Mouse (Mus musculus) cerebellum, adult 2 months (tissue): Measurements from ENCODE around the gene Ina. TPM values are rescaled to one million over a fixed set of nuclear protein-coding genes. Genes with fewer than 3 reads are reported as not detected.
"Not testable (repeated sequence)": the region's sequence is repeated elsewhere in the genome, so short reads cannot be mapped to it uniquely, and the experiment has no call there.

ENCODE experiments used
- DNase-seq, 2 experiments: peaks; one replicate each; pipeline ENCODE4 v3.0.0; 2021
- H3K27ac ChIP-seq: fragments of 200-500 bp; 2 replicates; pipeline ENCODE4 v1.5.1; 2012; ENCODE audit warnings: low read length, control low read depth, inconsistent platforms; ENCODE audit not compliant: insufficient read depth
- H3K27me3 ChIP-seq: fragments of 200-500 bp; 2 replicates; pipeline ENCODE4 v1.6.1; 2012; ENCODE audit warnings: inconsistent platforms, mild to moderate bottlenecking, low read length, moderate library complexity; ENCODE audit not compliant: control insufficient read depth, insufficient read depth
- H3K4me1 ChIP-seq: fragments of 200-500 bp; 2 replicates; pipeline ENCODE4 v1.6.1; 2011; ENCODE audit warnings: low read length; ENCODE audit not compliant: control insufficient read depth, insufficient read depth
- H3K4me3 ChIP-seq: fragments of 200-500 bp; replicated peaks from 2 replicates; pipeline ENCODE3; 2011; ENCODE audit warnings: mild to moderate bottlenecking, low read depth, low read length, control low read depth; ENCODE audit not compliant: insufficient read depth
- CTCF ChIP-seq: fragments of 200-500 bp; IDR thresholded peaks from 2 replicates; pipeline ENCODE4 v1.5.1; 2011; ENCODE audit warnings: low read depth, mild to moderate bottlenecking, control low read depth, low read length, moderate library complexity, borderline replicate concordance; ENCODE audit not compliant: insufficient read depth
- POLR2A ChIP-seq: fragments of 200-500 bp; IDR thresholded peaks from 2 replicates; pipeline ENCODE4 v1.6.1; 2011; ENCODE audit warnings: low read length, control low read depth, borderline replicate concordance; ENCODE audit not compliant: insufficient read depth
- WGBS: fragments of 180-500 bp; shearing (Covaris S2); methylation state at CpG from one replicate; pipeline ENCODE4 v1.1.7; 2018; 5-methylcytosine and 5-hydroxymethylcytosine counted together
- polyA plus RNA-seq: library from polyadenylated mRNA; depleted of rRNA; stranded (reverse); fragments of >200 nt; gene quantifications from 2 replicates; pipeline ENCODE4 v1.2.3, GENCODE M21; 2012

Gene Ina
- polyA plus RNA-seq, 1 experiment, result 232 TPM

DNA sequence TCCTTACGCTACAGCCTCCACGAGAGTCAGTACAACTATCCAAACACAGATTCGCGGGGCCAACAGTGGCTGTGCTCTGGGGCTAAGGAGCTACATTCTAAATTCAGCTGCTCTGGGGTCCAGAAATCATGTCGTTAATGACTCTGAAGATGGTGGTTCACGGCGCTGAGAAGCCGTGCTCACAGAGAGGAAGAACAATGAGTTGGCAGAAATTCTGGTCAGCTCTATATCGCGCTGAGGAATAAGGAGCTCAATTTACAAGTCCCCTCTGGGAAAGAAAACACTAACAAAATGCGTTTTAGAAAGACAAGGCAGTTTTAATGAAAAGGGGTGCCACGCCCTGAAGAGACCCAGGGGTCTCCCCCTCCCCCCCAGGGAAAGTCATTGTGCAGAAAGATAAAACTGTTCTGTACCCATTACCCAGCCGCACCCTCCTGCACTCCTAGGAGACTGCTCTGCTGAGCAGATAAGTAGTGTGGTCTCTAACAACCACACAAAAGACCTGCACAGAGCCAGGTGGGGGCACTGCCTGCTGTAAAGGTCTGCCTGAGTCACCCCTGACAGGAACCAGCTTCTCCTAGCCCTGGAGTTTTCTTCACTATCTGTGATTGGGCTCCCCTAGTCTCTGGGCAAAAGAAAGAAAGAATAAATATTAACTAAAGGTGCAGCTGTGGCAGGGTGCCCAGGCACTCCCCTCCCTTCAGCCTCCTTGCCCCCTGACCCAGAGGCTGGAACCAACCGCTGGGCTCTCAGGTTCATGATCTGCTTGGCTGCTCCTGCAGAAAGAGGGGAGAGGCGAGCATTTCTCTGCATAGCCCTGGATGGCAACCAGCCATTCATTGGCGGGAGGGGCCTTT is 26.0 kb upstream of the Ina start:
- no peaks in the 10 kb centered on the region; the same call in 1 of the 2 replicates for H3K4me1 ChIP-seq
- WGBS, result 65% methylated on average over 16 of the region's 16 CpGs
- no peak for DNase-seq
- TF ChIP-seq CTCF (no peak), POLR2A (no peak)
- no peak overlapping the region for H3K4me3 ChIP-seq
- no peaks in the 10 kb centered on the region for H3K27me3 ChIP-seq
- H3K27ac ChIP-seq, result no peak overlapping the region

DNA sequence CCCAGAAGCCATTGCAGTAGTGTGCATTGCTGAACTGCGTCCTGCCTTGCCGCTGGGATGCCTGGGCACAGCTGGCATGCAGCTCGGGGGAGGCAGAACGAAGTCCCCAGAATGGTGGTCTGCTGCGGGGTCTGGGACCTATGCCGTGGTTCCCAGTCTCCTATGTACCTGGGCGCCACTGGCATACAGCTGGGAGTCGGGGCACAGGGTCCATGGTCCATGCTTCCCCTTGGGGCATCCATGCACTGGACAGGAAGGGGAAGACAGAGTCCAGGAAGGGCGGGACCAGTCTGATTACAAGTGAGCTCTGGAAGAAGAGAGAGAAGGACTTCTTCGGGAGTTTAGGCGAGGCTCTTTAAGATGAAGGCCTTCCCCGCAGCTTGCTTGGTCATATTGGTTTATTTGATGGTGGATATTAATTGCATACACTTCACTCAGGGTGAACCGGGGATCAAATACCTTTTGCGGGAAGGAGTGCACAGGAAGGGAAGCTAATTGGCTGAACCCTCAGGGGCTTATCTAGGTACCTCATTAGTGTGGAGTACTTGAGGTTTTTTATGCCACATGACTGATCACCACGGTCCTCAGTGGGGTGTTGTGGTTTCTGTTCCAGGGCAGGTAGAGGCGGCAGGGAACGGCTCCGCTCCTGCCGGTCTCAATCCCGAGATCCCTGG is 24.9 kb upstream of the Ina start:
- WGBS, result 85% methylated on average over 20 of the region's 20 CpGs
- H3K4me3 ChIP-seq, result no peak overlapping the region
- H3K27me3 ChIP-seq, result no peaks in the 10 kb centered on the region
- no peak for DNase-seq
- no peak overlapping the region for H3K27ac ChIP-seq
- no peaks in the 10 kb centered on the region for H3K4me1 ChIP-seq
- TF ChIP-seq CTCF (no peak), POLR2A (no peak)

DNA sequence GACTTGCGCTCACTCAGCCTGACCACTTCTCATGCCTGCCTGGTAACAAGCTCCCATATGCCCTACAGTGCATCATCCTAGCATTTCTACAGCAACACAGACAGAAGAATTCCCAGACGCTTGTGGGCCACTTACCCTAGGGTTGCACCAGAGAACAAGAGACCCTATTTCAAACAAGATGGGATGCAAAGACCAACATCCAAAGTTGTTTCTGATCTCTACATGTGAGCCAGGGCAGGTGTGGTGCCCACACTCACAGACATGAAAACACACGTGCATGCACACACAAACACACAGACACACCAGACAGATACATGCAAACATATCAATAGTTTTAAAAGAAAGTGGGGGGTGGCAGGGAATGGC is 24.4 kb upstream of the Ina start:
- no peak for TF ChIP-seq CTCF
- no peak for TF ChIP-seq POLR2A
- 92% methylated on average over 3 of the region's 3 CpGs for WGBS
- peak in 1 of 2 experiments; percentile 15 for DNase-seq

DNA sequence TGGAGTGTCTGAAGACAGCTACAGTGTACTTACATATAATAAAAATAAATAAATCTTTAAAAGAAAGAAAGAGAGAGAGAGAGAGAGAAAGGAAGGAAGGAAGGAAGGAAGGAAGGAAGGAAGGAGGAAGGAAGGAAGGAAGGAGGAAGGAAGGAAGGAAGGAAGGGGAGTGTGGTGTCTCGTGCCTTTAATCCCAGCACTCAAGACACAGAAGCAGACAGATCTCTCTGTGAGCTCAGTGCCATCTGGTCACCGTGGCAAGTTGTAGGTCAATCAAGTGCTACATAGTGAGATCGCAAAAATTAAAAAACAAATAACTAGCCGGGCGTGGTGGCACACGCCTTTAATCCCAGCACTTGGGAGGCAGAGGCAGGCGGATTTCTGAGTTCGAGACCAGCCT is 23.9 kb upstream of the Ina start:
- not testable (repeated sequence) for H3K27ac ChIP-seq, H3K4me1 ChIP-seq, H3K4me3 ChIP-seq, H3K27me3 ChIP-seq
- DNase-seq, result peak; percentile 39 to 50
- WGBS, result 22% methylated on average over 8 of the region's 8 CpGs

More for the DNA sequence above, 24.4 kb upstream of the Ina start:
- no peak overlapping the region for H3K27ac ChIP-seq
- H3K27me3 ChIP-seq, result no peaks in the 10 kb centered on the region
- H3K4me3 ChIP-seq, result no peak overlapping the region
- no peaks in the 10 kb centered on the region for H3K4me1 ChIP-seq

DNA sequence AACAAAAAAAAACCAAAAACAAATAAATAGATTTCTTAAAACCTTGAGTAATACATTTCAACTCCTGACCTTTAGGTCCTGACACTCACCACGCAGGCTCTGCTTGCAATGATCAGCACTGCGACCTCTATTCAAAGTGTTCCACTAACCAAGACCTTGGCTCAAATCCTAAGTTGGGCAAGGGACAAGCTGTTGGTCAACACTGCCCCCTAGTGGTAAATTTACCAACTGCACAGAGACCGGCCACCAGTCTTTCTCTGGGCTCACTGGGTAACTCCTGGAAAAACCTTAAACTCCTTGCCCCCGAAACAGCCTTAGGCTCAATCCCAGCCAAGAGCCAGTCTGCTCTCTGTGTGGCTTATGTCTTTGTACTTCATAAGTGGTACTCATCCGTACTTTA is 23.4 kb upstream of the Ina start:
- Histone ChIP-seq H3K27me3 (no peaks in the 10 kb centered on the region), H3K4me1 (peaks cover 3% of the 10 kb centered on the region), H3K4me3 (peak overlapping the region; percentile 16), H3K27ac (no peak overlapping the region)
- WGBS, result 6% methylated on average over 5 of the region's 5 CpGs
- DNase-seq, result peak; percentile 84 to 92
- TF ChIP-seq POLR2A, result no peak
- TF ChIP-seq CTCF, result peak; percentile 92

DNA sequence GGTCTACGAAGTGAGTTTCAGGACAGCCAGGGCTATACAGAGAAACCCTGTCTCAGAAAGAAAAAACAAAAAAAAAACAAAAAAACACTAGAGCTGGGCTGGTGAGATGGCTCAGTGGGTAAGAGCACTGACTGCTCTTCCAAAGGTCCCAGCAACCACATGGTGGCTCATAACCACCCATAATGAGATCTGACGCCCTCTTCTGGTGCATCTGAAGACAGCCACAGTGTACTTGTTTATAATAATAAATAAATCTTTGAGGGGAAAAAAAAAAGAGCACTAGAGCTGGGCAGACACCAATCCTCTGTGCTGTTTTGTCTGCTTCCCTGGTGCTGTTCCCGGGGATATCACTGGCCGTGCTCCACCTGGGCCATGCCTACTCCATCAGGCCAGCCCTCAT is 22.2 kb upstream of the Ina start:
- 68% methylated on average over 4 of the region's 4 CpGs for WGBS
- not testable (repeated sequence) for DNase-seq, H3K27ac ChIP-seq, H3K4me3 ChIP-seq, H3K27me3 ChIP-seq
- H3K4me1 ChIP-seq, result peaks cover 13% of the 10 kb centered on the region

DNA sequence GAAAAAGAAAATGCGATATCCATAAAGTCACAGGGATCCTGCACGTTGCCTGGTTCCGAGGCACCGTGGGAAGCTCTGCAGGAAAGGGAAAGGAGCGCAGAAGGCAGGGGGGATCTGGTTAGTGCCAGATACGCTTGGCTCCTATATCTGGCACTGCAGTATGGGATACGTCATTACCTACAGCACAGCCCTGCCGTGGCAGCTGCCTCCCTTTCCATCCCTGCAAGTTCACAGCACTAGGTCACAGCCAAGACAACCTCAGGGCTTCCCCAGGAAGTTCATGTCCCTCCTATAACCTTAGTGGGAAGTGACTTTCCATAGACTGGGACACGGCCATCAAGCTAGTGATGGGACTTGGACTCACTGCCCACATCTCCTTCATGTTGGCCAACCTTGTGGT is 18.4 kb upstream of the Ina start:
- 25% methylated on average over 9 of the region's 9 CpGs for WGBS
- 0 out of 2 replicates have a peak overlapping the region, but pooled peaks have one; percentile 6 for H3K27ac ChIP-seq

More for the DNA sequence above, 18.4 kb upstream of the Ina start:
- H3K4me1 ChIP-seq, result peaks cover 21% of the 10 kb centered on the region
- H3K4me3 ChIP-seq, result no peak overlapping the region
- no peak for TF ChIP-seq CTCF
- no peak for TF ChIP-seq POLR2A
- H3K27me3 ChIP-seq, result no peaks in the 10 kb centered on the region
- peak; percentile 53 to 62 for DNase-seq
